Mouse (Mus musculus): ENCODE measurements around the gene D930048N14Rik.
"Not testable (repeated sequence)": the region's sequence is repeated elsewhere in the genome, so short reads cannot be mapped to it uniquely, and the experiment has no call there.

Gene D930048N14Rik

GRCm38 (mm10) chr11:51650691-51651515 lies at the start of gene D930048N14Rik, which contains the start of gene N4bp3:
Gene D930048N14Rik, plus strand, starts transcription at chr11:51650954.
Gene N4bp3, minus strand, starts transcription at chr11:51650842.
- DNase-seq (ENCODE audit: low read depth, low spot score) = no peak

- no peak for DNase-seq (ENCODE audit: low read depth, low spot score)
Observed at GRCm38 (mm10) chr11:51602253-51602652, 48.5 kb upstream of the D930048N14Rik start.

GRCm38 (mm10) chr11:51605602-51606446 lies 44.9 kb upstream of the D930048N14Rik start:
- peak; percentile 42 for DNase-seq (ENCODE audit: low read depth, low spot score)

GRCm38 (mm10) chr11:51606447-51607095 lies 44.2 kb upstream of the D930048N14Rik start, which contains the start of gene Hnrnpab:
Gene Hnrnpab, minus strand, starts transcription at chr11:51606847.
- DNase-seq (ENCODE audit: low read depth, low spot score) = peak; percentile 98

GRCm38 (mm10) chr11:51607096-51607738 lies 43.5 kb upstream of the D930048N14Rik start:
- DNase-seq (ENCODE audit: low read depth, low spot score) = no peak

GRCm38 (mm10) chr11:51609266-51609909 lies 41.4 kb upstream of the D930048N14Rik start:
- no peak for DNase-seq (ENCODE audit: low read depth, low spot score)

- DNase-seq (ENCODE audit: low read depth, low spot score) = not testable (repeated sequence)
Observed at GRCm38 (mm10) chr11:51609940-51610339, 40.8 kb upstream of the D930048N14Rik start.

GRCm38 (mm10) chr11:51614256-51614655 lies 36.5 kb upstream of the D930048N14Rik start:
- no peak for DNase-seq (ENCODE audit: low read depth, low spot score)

GRCm38 (mm10) chr11:51615129-51615528 lies 35.6 kb upstream of the D930048N14Rik start:
- DNase-seq (ENCODE audit: low read depth, low spot score) = no peak

GRCm38 (mm10) chr11:51615601-51616000 lies 35.2 kb upstream of the D930048N14Rik start:
- DNase-seq (ENCODE audit: low read depth, low spot score) = no peak

GRCm38 (mm10) chr11:51616113-51616512 lies 34.6 kb upstream of the D930048N14Rik start:
- DNase-seq (ENCODE audit: low read depth, low spot score) = not testable (repeated sequence)

GRCm38 (mm10) chr11:51617693-51618092 lies 33.1 kb upstream of the D930048N14Rik start:
- peak; percentile 57 for DNase-seq (ENCODE audit: low read depth, low spot score)

- DNase-seq (ENCODE audit: low read depth, low spot score) = no peak
Observed at GRCm38 (mm10) chr11:51618894-51619408, 31.8 kb upstream of the D930048N14Rik start.

GRCm38 (mm10) chr11:51619409-51620060 lies 31.2 kb upstream of the D930048N14Rik start, which contains the start of gene Nhp2:
Gene Nhp2, plus strand, starts transcription at chr11:51619735.
- DNase-seq (ENCODE audit: low read depth, low spot score) = peak; percentile 99

GRCm38 (mm10) chr11:51620084-51620483 lies 30.7 kb upstream of the D930048N14Rik start:
- no peak for DNase-seq (ENCODE audit: low read depth, low spot score)

- no peak for DNase-seq (ENCODE audit: low read depth, low spot score)
Observed at GRCm38 (mm10) chr11:51621776-51622175, 29.0 kb upstream of the D930048N14Rik start.

- no peak for DNase-seq (ENCODE audit: low read depth, low spot score)
Observed at GRCm38 (mm10) chr11:51622971-51623491, 27.7 kb upstream of the D930048N14Rik start.

- no peak for DNase-seq (ENCODE audit: low read depth, low spot score)
Observed at GRCm38 (mm10) chr11:51625187-51625820, 25.4 kb upstream of the D930048N14Rik start.

- no peak for DNase-seq (ENCODE audit: low read depth, low spot score)
Observed at GRCm38 (mm10) chr11:51627425-51627824, 23.3 kb upstream of the D930048N14Rik start.
